In the genomic region with DNA sequence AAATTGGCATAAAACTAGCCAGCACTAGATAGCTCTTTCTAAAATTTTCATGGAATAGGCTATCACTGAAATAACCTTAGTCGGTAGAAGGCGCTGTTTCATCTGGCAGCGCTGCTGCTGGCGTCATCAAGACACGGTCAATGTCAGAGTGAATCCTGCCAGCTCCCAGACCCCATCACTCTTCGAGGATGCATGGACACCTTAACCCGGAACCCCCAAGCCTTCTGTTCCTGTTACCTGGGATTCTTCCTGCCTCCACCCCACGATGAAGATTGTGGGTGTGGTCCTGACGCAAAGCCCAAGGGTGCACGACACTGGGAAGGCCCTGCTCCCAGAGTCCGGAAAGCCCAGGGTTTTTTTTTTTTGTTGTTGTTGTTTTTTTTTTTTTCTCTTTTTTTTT, we compare ENCODE assay signal across 8 mouse cellular contexts. TPM values are rescaled to one million over a fixed set of nuclear protein-coding genes. Genes with fewer than 3 reads are reported as not detected.
DNase-seq lines count a peak whose midpoint lies in the region; ATAC-seq lines count a peak whose summit lies in the region.

No protein-coding gene starts in this region.

- WGBS in limb, embryonic 10.5 days: under 1% methylated on average over 11 of the region's 11 CpGs
- WGBS in midbrain, embryonic 12.5 days: 0% methylated on average over 11 of the region's 11 CpGs

- peak; percentile 51 to 59 for DNase-seq in urinary bladder, adult 18-20 months (ENCODE audit: low spot score in 2 of 2)
- DNase-seq in urinary bladder, postnatal 10 days (ENCODE audit: low spot score): no peak
- DNase-seq in embryo, embryonic 9.5 days (ENCODE audit: extremely low spot score): peak; percentile 70
- DNase-seq in kidney, adult 11 months: peak; percentile 70
- peak; percentile 60 for DNase-seq in limb, embryonic 10.5 days (ENCODE audit: low spot score)
- peak; percentile 80 for DNase-seq in spleen, adult 12 weeks (ENCODE audit: low spot score)

- peaks cover 16% of the 10 kb centered on the region; the same call in 1 of the 2 replicates for H3K4me1 ChIP-seq in limb, embryonic 10.5 days
- H3K4me1 ChIP-seq in midbrain, embryonic 12.5 days: peaks cover 17% of the 10 kb centered on the region

- peak; percentile 46 for ATAC-seq in granulocyte monocyte progenitor cell, adult 5-6 weeks (replicated peaks; ENCODE audit: poor library complexity, severe bottlenecking)
- peak; percentile 50 for ATAC-seq in midbrain, embryonic 12.5 days (ENCODE audit: low FRiP score, low read depth)

- no peak overlapping the region for H3K9ac ChIP-seq in midbrain, embryonic 12.5 days (replicated peaks)

- no peaks in the 10 kb centered on the region for H3K36me3 ChIP-seq in limb, embryonic 10.5 days
- no peaks in the 10 kb centered on the region for H3K36me3 ChIP-seq in midbrain, embryonic 12.5 days

- peaks cover 48% of the 10 kb centered on the region for H3K27me3 ChIP-seq in limb, embryonic 10.5 days (ENCODE audit: low read depth, poor library complexity, severe bottlenecking)
- H3K27me3 ChIP-seq in midbrain, embryonic 12.5 days: peaks cover 23% of the 10 kb centered on the region

- H3K9me3 ChIP-seq in limb, embryonic 10.5 days (replicated peaks): no peaks in the 10 kb centered on the region; the same call in 1 of the 2 replicates
- H3K9me3 ChIP-seq in midbrain, embryonic 12.5 days: no peaks in the 10 kb centered on the region

- H3K4me3 ChIP-seq in limb, embryonic 10.5 days: peak overlapping the region; percentile 82
- H3K4me3 ChIP-seq in midbrain, embryonic 12.5 days: peak overlapping the region; percentile 77

- H3K4me2 ChIP-seq in midbrain, embryonic 12.5 days (replicated peaks): peak overlapping the region; percentile 92

- no peak overlapping the region for H3K27ac ChIP-seq in limb, embryonic 10.5 days
- 0 out of 2 replicates have a peak overlapping the region, but pooled peaks have one; percentile 54 for H3K27ac ChIP-seq in midbrain, embryonic 12.5 days (replicated peaks)

RNA-seq across cellular contexts. Expression of gene Dop1b, which starts 0.8 kb away (rescaled TPM):
- total RNA-seq in granulocyte monocyte progenitor cell, adult 5-6 weeks (2014; fragmentation: Nextera tagmentation): 15.8 and 21.4 TPM in 2 replicates
- total RNA-seq in granulocyte monocyte progenitor cell, adult 5-6 weeks (2017): 2.2 and 5.0 TPM in 2 replicates
- 3.4 and 5.3 TPM in 2 replicates for polyA plus RNA-seq in limb, embryonic 10.5 days (2016; fragmentation: Nextera tagmentation; extraction: Ambion mirVana)
- 21.7 and 21.9 TPM in 2 replicates for polyA plus RNA-seq in midbrain, embryonic 12.5 days (2016; fragmentation: Nextera tagmentation; extraction: Ambion mirVana)

RNA-seq across cellular contexts. Expression of gene Cbr3, which starts 27.9 kb away (rescaled TPM):
- total RNA-seq in granulocyte monocyte progenitor cell, adult 5-6 weeks (2014; fragmentation: Nextera tagmentation): 1.2 TPM in 1 of 2 replicates, not detected in the other
- total RNA-seq in granulocyte monocyte progenitor cell, adult 5-6 weeks (2017): 0.65 and 0.72 TPM in 2 replicates
- 0.60 and 0.93 TPM in 2 replicates for polyA plus RNA-seq in limb, embryonic 10.5 days (2016; fragmentation: Nextera tagmentation; extraction: Ambion mirVana)
- polyA plus RNA-seq in midbrain, embryonic 12.5 days (2016; fragmentation: Nextera tagmentation; extraction: Ambion mirVana): 0.59 and 0.65 TPM in 2 replicates
